Mouse (Mus musculus) neutrophil, adult 5-6 weeks (primary cell): ENCODE measurements at regions not wholly inside any gene's neighbourhood (a gene's known extent, or its start where the extent isn't known, plus 50 kb on each side); places are given as distances from the start of the nearest gene placed in this dataset.

Experiments
- ATAC-seq: fragments of 151-379, 151-347 bp; 2 replicates; pipeline ENCODE4 v1.8.0; 2017; ENCODE audit warnings: mild to moderate bottlenecking, moderate TSS enrichment; ENCODE audit not compliant: insufficient number of reproducible peaks, poor library complexity, low FRiP score, severe bottlenecking; ENCODE audit errors: extremely low read depth

DNA sequence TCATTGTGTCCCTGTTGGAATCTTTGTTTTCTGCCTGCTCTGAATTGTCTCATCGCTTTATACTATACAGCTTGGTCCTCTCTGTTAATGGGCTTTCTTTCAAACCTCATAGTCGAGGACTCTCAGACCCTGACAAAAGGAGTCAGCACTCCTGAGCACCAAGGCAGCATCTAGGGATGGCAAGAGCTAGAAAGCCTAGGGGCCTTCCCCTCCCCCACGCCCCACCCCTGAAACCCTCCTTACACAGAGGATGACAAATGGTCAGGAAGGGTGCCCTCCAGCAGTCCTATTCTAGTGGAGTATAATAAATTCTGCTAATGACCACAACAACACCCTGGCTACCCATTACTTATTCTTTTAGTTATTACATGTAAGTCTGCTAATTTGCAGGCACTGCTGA is 74.4 kb downstream of the Tbx19 start:
- no peak for ATAC-seq

DNA sequence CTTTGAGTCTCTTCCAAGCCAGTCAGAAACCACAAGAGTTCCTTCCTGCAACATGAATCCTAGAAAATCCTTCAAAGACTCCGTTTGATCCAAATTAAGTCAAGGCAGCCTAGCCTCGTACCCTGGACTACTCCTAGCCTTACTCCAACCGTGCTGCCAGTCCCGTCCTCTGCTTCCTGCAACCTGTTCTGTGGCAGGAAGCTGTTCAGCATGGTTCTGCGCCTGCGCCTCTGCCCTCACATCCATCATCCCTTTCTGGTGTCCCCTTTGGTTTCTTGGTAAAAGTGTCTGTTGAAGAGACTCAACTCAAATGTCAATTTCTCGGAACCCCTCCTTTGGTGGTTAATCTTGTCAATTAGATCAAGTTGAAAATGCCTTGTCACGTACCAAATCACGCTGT is 75.8 kb downstream of the Tbx19 start:
- no peak for ATAC-seq

DNA sequence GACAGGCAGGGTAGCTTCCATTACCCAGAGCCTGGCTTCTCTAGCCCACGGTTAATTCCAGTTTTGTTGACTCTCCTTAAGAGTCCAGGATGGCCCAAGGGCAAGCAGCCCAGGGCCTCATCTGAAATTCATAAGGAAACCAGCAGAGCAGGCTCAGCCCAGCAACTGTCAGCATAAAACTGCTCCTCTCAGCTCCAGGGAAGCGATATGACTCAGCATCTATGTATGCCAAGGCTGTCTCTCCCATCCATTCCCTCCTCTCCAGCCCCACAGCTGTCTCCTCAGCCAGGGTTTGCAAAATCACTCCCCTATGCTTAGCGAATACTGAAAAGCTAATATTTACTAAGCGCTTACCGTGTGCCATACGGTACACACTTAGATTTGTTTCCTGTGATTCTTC is 76.4 kb downstream of the Tbx19 start:
- ATAC-seq = no peak

DNA sequence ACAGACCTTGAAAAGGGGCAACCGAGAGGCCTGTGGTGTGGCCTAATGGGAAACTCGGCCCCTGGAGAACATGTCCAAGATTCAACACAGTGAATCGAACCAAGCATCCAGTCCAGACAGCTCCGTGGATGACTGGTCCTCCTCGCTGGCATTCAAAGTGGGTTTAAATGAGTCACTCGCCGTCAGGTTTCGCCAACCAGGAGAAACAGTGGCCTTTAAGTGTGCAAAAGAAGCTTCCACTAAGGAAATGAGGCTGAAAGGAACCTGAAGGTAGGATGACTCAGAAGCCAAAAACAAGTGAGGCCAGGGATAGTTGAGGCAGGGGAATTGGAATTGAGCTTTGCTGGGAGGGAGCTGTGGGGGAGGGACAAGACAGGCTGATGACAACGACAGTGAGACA is 80.2 kb downstream of the Tbx19 start:
- no peak for ATAC-seq

DNA sequence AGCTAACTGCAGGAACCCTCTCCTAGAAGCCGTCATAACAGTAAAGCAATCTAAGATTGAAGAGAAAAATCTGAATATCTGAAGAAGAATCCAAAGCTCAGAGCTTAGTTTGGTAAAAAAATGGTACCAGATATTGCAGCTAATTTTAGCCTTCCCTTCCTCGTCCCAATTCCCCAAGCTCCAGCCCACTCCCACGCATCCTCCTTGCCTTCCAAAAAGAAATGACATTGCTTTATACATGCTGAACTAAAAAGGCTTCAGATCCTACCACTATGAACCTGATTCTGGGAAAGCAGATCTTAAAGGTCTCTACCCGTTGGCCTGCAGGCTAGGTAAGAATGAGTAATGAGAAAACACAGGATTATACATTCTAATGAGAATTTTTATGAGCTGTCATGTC is 83.3 kb downstream of the Tbx19 start:
- no peak for ATAC-seq

DNA sequence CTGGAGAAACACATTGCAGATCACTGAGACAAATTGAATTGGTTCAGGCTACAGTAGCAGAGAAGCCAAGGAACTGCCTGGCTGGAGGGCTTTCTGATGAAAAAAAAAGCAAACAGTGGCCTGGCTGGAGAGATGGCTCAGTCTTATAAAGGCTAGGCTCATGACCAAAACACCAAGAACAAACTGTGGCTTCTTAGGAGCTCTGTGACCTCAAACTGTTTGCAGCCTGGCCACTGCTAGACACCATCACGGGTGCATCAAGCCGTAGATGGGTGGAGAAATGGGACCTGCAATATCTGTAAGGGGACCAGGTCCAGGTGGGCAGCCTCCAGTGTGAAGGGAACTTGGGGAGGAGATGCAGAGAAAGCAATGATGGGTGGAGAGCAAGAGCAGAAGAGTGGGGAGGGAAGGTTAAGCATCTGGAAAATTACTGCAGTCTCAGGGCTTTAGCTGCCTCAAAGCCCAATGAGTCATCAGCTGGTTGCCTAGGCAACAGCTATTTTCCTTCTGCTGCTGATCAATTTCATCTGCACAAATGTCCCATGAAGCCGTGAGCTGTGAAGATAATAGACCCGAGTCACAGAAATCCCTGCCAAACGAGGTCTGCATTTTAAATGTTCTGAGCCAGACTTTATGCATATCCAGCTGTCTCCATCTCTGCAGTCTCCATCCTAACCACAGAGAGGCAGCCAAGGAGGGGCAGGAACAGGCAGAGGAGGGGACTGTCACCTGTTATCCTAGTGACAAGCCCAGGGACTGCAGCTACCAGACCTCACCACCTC is 85.1 kb downstream of the Tbx19 start:
- no peak for ATAC-seq

DNA sequence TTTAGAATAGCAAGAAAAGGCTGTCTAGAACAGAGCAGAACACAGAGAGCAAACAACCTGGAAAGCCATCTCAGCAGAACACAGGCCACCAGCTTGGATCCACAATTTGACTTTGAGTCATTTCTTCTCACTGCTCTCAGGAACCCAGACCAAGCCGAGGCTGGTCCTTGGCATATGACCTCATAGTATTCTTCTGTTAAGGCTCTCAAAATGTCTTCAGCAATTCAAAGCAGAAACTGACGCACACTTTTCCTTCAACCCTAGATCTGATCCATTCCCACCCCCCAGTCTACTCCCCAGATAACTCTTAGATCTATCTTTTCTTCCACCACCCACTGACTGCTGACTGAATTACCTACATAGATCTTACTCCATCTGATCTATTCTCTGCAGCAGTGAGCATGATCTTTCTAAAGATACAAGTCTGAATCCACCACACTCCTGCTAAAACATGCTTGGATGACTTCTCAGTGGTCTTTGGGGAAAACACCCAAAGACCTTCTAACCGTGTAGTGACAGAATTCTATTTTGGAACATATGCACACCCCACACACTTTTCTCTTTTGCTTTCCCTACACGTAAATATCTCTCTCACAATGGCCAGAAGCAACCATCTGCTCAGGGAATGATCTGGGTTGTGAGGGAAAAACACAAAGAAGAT is 88.6 kb downstream of the Tbx19 start:
- no peak for ATAC-seq

DNA sequence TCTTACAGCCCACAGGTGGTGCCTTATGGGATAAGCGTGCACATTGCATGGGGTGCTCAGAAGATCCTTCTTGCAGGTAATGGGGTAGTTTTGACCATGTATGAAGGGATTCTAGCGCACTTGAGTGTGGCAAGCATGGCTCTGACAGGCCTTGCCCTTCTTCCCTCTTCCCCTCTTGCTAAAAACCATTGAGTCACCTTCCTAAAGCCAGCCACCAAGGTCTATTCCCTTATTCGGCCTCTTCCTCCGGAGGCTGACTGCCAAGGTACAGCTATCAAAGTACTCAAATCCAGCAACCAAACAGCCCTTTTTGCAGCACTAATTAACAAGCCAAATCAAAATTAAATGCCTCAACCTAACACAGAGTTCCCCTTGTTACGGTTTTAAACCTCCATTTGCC is 95.6 kb downstream of the Tbx19 start:
- ATAC-seq = no peak

DNA sequence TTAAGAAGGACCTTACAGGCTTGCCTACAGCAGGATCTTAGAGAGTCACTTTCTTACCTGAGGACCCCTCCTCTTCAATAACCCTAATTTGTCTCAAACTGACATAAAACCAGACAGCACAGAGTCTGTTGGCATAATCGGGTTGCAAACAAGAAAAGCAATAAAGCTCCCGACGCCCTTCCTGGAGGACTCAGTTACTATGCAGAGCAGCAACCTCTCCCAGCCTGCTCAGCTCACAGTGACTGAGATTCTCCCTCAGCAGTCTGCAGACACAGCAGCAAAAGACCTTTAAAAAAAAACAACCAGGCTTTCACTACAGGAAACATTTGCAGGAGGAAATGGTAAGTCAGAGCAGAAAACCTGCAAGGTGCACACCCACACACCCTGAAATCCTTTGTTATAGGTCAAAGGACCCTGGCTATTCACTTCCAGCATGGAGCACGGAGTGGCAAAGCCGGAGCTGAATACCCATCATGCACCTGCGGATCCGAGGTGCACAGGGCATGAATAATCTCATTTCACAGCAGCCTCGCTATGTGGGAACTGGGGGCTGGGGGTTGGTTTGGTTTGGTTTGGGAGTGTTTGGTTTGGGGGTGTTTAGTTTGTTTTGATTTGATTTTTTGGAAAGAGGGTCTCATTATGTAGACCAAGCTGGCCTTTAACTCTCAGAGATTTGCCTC is 97.6 kb downstream of the Tbx19 start:
- no peak for ATAC-seq

DNA sequence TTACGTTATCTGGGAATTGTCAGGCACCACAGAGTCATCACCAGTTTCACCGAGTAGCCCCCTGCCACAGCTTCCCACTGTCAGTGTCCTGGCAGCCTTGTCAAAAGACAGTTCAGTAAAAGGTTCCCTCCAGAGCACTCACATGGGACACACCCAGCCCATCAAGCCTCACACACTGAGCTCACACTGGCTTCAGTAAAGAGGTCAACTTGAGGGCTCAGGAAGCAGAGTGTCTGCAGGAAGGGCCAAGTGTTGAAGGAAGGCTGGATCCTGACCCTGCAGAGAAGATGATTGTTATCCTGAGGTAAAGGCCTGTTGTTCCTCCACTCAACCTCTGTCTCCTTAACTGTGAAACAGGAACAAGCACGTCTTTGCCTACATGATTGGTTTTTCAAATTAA is 99.2 kb downstream of the Tbx19 start:
- ATAC-seq = no peak

DNA sequence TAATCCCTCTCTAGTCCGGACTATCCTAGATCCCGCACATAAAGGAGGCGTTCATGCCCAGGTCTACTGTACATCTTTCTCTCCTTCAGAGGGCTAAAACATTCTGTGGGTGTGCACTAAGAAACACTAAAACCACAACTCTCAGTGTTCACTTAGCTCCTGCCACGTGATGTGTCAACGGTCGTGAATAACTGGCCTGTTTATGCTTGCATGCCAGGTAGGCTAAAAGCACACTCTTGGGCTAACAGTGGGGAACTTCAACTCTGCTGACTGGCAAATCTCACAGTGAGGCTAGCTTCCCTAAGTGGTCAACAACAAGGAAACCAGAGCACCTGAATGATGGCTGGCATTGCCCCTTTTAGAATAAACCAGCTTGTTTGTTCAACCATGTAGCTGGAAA is 106.3 kb downstream of the Tbx19 start:
- ATAC-seq = no peak

DNA sequence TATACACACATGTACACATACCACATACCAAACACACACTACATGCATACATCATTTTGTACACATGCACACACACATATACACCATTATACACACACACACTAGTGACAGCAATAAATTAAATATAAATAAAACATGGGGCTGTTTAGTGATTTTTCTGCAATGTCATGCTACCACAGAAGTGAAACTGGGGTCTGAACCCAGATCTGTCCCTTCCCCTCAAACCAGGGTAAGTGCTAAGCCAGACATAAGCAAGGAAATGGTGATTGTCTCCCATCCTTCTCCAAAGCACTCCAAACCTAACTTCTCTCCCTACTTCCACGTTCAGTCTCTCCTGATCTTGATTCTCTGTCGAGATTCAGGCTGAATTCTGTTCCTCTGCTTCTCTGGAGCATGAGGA is 109.3 kb downstream of the Tbx19 start:
- ATAC-seq = no peak

DNA sequence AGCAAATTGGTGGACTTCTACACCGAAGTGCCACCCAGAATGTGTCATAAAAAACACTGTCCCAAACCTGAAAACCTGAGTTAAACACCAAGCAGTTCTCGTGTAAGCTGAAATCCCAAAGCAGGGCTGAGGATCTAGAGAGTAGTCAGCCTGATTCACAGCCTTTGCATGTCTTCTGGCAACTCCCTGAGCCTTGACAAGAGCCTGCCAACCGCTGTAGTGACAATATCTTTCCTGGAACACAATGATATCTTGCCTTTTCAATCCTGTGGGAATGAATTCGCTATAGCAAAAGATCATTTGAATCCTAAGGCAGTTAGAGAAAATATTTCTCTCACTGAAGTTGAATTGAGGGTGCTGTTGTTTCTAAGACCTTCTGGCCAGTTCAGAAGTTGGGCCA is 110.4 kb downstream of the Tbx19 start:
- no peak for ATAC-seq

DNA sequence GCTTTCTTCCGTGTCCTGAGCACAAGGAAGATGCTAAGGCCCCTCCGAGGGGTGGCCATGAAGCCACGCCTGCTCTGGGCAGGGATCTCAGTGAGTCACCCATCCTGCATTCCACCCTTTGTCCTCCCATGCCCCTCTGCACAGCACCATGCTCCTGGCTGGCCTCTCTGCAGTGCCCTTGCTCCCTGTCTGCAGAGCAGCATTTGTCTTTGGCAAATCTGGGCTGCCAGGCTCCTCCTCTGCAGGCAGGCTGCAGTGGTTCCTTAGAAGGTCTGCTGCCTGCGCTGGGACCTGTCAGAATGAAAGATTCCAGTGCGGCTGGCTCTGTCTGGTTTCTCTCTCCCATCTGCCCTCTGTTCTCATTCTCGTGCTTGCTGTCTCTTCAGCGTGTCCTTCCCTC is 111.3 kb upstream of the Xcl1 start:
- ATAC-seq = no peak

DNA sequence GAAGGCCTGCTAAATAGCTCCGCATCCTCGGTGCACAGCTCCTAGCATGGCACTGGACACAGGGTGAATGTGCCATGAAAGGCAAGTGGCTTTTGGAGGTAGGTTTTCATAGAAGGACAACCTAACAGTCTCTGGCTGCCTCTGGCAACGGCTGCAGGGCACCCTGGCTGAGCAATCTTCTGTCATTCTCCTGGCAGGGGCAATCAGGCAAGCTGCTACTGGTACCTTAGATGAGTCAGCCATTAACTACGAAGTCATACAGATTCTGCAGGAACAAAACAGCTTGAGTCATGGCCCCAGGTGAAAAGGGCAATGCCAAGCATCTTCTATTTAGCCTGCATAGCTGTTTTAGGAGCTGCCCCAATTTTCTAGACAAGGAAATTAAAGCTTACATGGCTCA is 110.7 kb upstream of the Xcl1 start:
- no peak for ATAC-seq

DNA sequence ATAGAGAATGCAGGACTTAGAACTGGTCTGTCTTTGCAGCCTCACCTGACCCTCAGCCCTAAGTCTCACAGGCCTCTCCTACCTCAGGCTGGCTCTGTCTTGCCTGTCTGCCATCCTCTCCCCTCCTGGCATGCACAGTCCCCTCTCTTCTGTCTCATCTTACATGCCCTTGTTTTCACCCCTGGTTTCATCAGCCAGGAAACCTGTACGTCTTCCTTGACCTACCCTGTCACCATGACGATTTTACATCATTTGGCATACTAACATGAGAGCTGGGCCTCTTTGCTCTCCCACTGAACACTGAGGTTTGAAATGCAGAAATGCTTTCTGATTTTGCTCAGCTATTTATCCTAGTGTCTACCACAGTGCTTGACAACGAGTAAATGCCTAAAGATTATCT is 108.0 kb upstream of the Xcl1 start:
- no peak for ATAC-seq

DNA sequence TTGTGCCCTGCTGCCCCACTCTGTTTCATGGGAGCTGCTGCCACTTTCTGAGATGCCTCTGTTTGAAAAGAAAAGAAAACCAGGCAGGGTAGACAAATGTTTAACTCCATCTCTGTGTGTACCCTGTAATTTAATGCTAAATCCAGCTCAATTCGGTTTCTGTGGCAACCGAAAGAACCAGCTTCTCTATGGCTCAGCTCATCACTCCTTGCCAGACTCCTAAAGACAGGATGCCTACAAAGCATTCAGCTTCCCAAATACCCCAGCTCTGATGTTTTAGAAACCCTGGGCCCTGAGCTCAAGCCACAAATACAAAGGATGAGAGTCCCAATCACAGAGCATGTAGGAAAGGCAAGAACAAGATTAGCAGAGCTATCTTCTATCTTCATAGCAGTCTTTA is 106.8 kb upstream of the Xcl1 start:
- ATAC-seq = no peak

DNA sequence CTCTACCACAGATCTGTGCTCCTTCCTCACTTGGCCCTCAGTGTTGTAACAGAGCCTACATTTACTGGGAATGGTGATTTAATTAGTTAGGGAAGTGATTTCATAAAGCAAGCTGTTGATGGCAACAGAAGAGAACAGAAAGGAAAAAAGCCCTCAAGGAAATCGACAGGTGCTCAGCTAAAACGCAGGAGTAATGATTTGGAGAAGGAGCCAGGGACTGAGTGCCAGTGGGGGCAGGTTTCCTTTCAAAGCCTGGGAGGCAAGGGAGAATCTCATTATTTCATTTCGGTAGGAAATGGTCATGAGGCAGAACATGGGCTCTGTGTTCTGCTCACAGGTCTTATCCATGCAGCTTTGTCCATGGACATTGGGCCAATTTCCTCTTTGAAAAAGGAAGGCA is 101.3 kb upstream of the Xcl1 start:
- no peak for ATAC-seq

DNA sequence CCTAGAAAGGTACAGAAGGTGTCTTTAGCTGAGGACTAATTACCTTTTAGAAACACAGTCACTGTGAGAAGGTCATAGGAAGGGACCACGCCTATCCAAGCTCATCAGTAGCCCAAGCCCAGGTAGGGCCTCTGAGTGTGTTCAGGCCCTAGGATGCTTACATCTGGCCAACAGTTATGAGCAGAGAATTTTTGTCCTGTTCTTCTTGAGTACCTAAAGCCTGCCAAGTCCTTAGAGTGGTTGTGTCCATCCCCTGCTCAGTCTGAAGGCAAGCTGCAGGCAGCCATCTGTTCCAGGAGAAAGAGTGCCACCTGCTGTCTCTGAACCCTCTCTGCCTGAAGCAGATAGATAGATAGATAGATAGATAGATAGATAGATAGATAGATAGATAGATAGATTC is 100.3 kb upstream of the Xcl1 start:
- ATAC-seq = no peak

DNA sequence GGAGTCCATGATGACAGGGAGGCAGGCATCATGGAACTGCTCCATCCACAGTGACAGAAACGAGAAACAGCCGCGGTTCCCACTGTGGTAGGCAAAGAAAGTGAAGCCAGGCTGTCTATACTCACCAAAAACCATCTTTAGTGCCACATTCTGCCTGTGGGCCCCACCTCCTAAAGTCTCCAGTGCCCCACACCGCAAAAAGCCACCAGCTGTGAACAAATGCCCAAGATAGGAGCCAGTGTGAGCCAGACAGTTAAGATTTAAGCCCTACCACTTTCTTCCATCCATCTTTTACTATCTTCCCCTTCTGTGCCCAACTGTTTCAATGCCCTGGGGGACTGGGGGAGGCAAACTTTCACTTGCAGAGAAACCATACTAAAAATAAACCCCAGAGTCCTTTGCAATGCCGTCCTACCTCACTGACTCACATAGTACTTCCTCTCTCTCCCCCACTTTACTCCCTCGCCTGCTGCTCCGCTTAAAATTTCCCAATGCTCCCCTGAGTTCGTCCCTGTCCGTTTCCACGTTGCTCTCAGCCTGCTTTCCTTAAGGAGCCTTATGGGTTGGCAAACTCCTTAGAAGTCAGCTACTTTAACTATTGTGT is 85.7 kb upstream of the Xcl1 start:
- ATAC-seq = 0 out of 2 replicates have a peak, but pooled peaks have one; percentile 9
